Mouse (Mus musculus) c-Kit-positive CD71-negative TER-119-negative erythroid progenitor cells, embryonic 14.5 days (primary cell): Measurements from ENCODE around the gene Lyrm7.

Experiments used
- DNase-seq: peaks from one replicate; pipeline ENCODE4 v3.0.0-alpha.2; 2013; ENCODE audit warnings: low read depth

Lyrm7 gene

GRCm38 (mm10) chr11:54801791-54802558 lies 58.7 kb downstream of the Lyrm7 start:
- DNase-seq: peak; percentile 86

- no peak for DNase-seq
Observed at GRCm38 (mm10) chr11:54796551-54796950, 64.2 kb downstream of the Lyrm7 start.

DNA sequence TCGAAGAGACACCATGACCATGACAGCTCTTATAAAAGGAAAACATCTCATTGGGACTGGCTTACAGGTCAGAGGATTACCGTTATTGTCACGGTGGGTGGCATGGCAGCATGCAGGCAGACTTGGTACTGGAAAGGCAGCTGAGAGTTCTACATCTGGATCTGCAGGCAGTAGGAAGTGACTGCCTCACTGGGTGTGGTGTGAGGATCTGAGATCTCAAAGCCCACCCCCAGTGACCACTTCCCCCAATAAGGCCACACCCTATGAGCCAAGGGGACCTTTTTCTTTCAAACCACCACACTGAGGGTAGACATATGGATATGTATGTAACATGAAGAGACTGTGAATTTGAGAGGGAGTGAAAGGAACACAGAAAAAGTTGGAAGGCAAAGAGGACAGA lies 66.0 kb downstream of the Lyrm7 start:
- no peak for DNase-seq

GRCm38 (mm10) chr11:54793173-54793572 lies 67.5 kb downstream of the Lyrm7 start:
- DNase-seq: no peak

DNA sequence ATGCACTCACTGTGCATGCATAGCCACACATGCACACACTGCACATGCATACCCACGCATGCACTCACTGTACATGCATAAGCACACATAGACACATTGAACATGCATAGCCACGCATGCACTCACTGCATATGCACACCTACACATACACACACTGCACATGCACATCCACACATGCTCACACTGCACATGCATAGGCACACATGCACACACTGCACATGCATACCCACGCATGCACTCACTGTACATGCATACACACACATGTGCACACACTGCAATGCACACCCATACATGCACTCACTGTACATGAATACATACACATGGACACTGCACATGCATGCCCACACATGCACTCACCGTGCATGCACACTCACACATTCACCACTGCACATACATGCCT lies 69.3 kb downstream of the Lyrm7 start:
- no peak for DNase-seq

DNA sequence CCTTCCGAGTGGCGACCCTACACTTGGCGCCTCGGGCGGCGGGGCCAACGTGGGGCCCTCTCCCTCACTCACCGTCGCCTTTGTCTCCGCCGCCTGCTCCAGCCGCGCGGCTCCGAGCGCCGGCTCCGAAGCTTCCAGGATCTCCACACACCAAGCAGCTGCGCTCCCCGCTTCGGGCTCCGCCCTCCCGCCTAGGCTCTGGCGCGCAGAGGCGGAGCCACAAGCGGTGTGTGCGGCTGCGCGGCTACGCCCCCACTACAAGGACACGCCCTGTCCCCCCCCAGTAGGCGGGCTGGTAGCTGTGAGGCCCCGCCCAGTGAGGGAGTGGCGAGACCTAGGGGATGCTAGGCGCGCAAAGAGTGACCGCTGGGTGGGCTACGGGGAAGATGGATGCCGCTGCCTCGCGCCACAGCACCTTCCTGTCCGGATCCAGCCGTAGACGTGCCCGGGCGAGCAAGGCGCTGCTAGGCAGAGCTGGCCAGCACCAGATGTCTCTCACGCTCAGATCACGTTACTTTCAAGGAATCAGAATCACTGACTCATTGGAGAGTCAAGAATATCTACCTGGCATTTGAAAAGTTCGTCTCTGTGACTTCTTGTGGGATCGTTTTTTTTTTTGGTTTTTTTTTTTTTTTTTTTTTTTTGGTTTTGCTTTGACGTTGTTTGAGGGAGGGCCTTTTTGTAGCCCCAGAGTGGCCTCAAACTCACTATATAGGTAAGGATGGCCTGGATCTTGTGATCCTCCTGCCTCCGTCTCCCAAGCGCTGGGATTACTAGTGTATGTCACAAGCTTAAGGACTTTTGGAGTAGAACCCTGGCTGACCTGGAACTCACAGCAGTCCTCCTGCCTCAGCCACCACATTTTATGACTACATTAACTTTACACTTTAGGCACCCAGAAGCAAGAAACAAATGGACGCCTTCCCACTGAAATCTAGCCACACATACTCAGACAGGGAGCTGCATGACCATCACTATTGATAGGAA lies 72.9 kb downstream of the Lyrm7 start, which contains the start of gene Cdc42se2:
Gene Cdc42se2, minus strand, starts transcription at position 188 of the 987 bp plus-strand sequence.
- DNase-seq: peak; percentile 89

DNA sequence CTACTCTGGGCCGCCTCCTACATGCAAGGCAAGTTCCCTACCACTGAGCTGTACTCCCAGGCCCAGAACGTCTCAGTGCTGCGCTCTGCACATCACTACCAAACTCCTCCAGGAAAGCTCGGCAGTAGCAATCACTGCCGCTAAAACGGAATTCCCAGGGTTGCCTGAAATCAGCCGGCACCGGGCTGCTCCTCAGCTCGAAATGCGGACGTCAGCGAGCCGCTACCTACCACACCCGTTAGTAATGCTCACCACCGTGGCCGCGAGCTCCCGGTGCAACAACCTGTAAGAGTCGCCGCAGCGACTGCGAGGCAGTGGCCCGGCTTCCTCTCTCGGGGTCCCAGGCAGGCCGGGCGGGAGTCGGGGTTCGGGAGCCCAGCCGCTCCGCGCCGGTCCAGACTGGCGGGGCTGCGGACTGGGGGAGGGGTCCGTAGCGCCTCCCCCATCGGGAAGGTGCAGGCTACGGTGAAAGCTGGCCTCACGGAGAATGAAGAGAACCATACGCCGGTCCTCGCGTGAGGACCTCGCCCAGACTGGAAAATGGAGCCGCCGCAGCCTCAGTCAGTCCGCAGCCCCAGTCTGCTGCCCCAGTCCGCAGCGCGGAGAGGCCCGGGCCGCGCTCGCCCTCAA lies 73.7 kb downstream of the Lyrm7 start:
- DNase-seq: no peak

- no peak for DNase-seq
Observed at GRCm38 (mm10) chr11:54785566-54785965, 75.2 kb downstream of the Lyrm7 start.

DNA sequence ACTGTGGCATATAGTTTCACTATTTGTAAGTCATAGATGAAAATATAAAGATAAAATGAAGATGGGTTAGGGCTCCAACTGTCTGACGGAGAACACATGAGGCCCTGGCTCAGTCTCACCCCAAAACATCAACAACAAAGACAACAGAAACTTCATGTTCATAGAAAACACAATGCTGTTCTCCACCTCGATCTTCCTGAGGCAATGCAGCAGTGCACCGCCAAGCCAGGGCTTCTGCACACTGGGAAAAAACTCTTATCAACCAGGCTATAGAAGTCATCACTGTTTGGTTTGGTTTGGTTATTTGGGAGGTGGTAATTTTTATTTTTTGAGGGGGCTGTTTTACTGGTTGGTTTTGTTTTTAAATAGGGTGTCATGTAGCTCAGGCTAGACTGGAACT lies 76.3 kb downstream of the Lyrm7 start:
- no peak for DNase-seq

DNA sequence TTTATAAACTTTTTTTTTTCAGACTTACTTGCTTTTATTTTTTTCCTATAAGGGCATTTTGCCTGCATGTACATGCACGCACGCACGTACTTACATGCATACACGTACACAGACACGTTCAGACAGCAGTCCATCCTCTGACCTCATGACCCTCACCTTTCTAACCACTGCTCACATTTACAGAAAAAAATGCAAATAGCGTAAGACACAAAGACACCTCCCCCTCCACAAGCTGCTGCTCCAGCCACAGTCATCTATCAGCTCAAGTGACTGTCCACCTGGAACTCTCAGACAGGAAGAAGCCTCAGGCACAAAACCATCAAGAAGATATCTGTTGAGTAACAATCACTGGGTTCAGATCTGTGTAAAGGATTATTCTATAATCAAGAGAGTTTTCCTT lies 78.5 kb downstream of the Lyrm7 start:
- no peak for DNase-seq

GRCm38 (mm10) chr11:54779946-54780345 lies 80.8 kb downstream of the Lyrm7 start:
- no peak for DNase-seq

- DNase-seq: no peak
Observed at GRCm38 (mm10) chr11:54778131-54778844, 82.4 kb downstream of the Lyrm7 start.

- DNase-seq: no peak
Observed at GRCm38 (mm10) chr11:54777387-54778130, 83.2 kb downstream of the Lyrm7 start.
